Mouse (Mus musculus) kidney, embryonic 14.5 days (tissue): Measurements from ENCODE around the gene Vmn1r221. TPM values are rescaled to one million over a fixed set of nuclear protein-coding genes. Genes with fewer than 3 reads are reported as not detected.

ENCODE experiments used
- ATAC-seq: fragments of 200-750 bp; cut with Nextera tagmentation; 2 replicates; pipeline ENCODE4 v1.8.0; 2017; ENCODE audit warnings: moderate number of reproducible peaks, mild to moderate bottlenecking, moderate TSS enrichment, moderate library complexity; ENCODE audit not compliant: low FRiP score, low TSS enrichment
- H3K27ac ChIP-seq: fragments of 300-500 bp; sonication (generic); 2 replicates; pipeline ENCODE4 v1.5.1; 2014; ENCODE audit warnings: low read depth, mild to moderate bottlenecking, low read length, moderate library complexity, mixed read lengths
- H3K27me3 ChIP-seq: fragments of 300-500 bp; sonication (generic); 2 replicates; pipeline ENCODE4 v1.6.1; 2014; ENCODE audit warnings: mild to moderate bottlenecking, low read length; ENCODE audit not compliant: control insufficient read depth, insufficient read depth
- H3K36me3 ChIP-seq: fragments of 300-500 bp; sonication (generic); 2 replicates; pipeline ENCODE4 v1.6.1; 2014; ENCODE audit warnings: low read length, mixed read lengths; ENCODE audit not compliant: control insufficient read depth, insufficient read depth
- H3K4me1 ChIP-seq: fragments of 300-500 bp; sonication (generic); 2 replicates; pipeline ENCODE4 v1.6.1; 2014; ENCODE audit warnings: low read length, mixed read lengths; ENCODE audit not compliant: control insufficient read depth, insufficient read depth
- H3K4me2 ChIP-seq: fragments of 300-500 bp; sonication (generic); replicated peaks from 2 replicates; pipeline ENCODE4 v1.6.1; 2014; ENCODE audit warnings: low read depth, mild to moderate bottlenecking, low read length
- H3K4me3 ChIP-seq: fragments of 300-500 bp; sonication (generic); 2 replicates; pipeline ENCODE4 v1.5.1; 2014; ENCODE audit warnings: mild to moderate bottlenecking, low read length
- H3K9ac ChIP-seq: fragments of 300-500 bp; sonication (generic); 2 replicates; pipeline ENCODE4 v1.6.1; 2014; ENCODE audit warnings: low read depth, mild to moderate bottlenecking, low read length, moderate library complexity
- H3K9me3 ChIP-seq: fragments of 300-500 bp; sonication (generic); 2 replicates; pipeline ENCODE4 v1.6.1; 2016; ENCODE audit warnings: low read length; ENCODE audit not compliant: control insufficient read depth
- WGBS: fragments of 180-500 bp; shearing (Covaris S2); extraction: QIAGEN DNeasy Blood & Tissue Kit; methylation state at CpG from one replicate; pipeline ENCODE4 v1.1.7; 2014; 5-methylcytosine and 5-hydroxymethylcytosine counted together
- polyA plus RNA-seq: library from polyadenylated mRNA; unstranded; fragments of >200 nt; fragmentation: Nextera tagmentation; extraction: Ambion mirVana; gene quantifications from 2 replicates; pipeline ENCODE4 v1.2.1, GENCODE M21; 2014

Vmn1r221 gene
- polyA plus RNA-seq, 1 experiment from 2014 or later: not detected

- Histone ChIP-seq H3K4me2 (peak overlapping the region; percentile 48), H3K27ac (no peak overlapping the region), H3K9me3 (no peaks in the 10 kb centered on the region), H3K27me3 (no peaks in the 10 kb centered on the region), H3K4me3 (peak overlapping the region; percentile 34; the same call in 1 of the 2 replicates), H3K9ac (no peak overlapping the region), H3K36me3 (no peaks in the 10 kb centered on the region), H3K4me1 (0 out of 2 replicates have a peak, but pooled peaks cover 4% of the 10 kb centered on the region)
- peak; percentile 39; the same call in 1 of the 2 replicates for ATAC-seq
- 34% methylated on average over 11 of the region's 11 CpGs for WGBS
Observed at GRCm38 (mm10) chr13:23269681-23270080, 55.8 kb downstream of the Vmn1r221 start.

- H3K4me2 ChIP-seq: peak overlapping the region; percentile 48
- 2% methylated on average over 34 of the region's 34 CpGs for WGBS
- H3K27ac ChIP-seq: no peak overlapping the region
- no peaks in the 10 kb centered on the region for H3K9me3 ChIP-seq
- H3K36me3 ChIP-seq: no peaks in the 10 kb centered on the region
- 0 out of 2 replicates have a peak, but pooled peaks cover 4% of the 10 kb centered on the region for H3K4me1 ChIP-seq
- no peaks in the 10 kb centered on the region for H3K27me3 ChIP-seq
- ATAC-seq: peak; percentile 89
- 0 out of 2 replicates have a peak overlapping the region, but pooled peaks have one; percentile 14 for H3K9ac ChIP-seq
- H3K4me3 ChIP-seq: peak overlapping the region; percentile 34
Observed at GRCm38 (mm10) chr13:23270321-23271101, 56.6 kb downstream of the Vmn1r221 start.

Other genes with a start within 250 kb of the Vmn1r221 start
- gene Vmn1r213, start 206.5 kb upstream of the Vmn1r221 start, polyA plus RNA-seq: not detected in 2 replicates
- gene Vmn1r214, start 183.7 kb upstream of the Vmn1r221 start, polyA plus RNA-seq: not detected in 2 replicates
- not detected in 2 replicates for gene Vmn1r215, start 146.1 kb upstream of the Vmn1r221 start, polyA plus RNA-seq
- gene Vmn1r217, start 95.9 kb upstream of the Vmn1r221 start, polyA plus RNA-seq: not detected in 2 replicates
- gene Vmn1r218, start 81.0 kb upstream of the Vmn1r221 start, polyA plus RNA-seq: not detected in 2 replicates
- 0.03 TPM in 1 of 2 replicates, not detected in the other for gene Vmn1r219, start 54.8 kb upstream of the Vmn1r221 start, polyA plus RNA-seq
- gene Vmn1r220, start 26.2 kb upstream of the Vmn1r221 start, polyA plus RNA-seq: not detected in 2 replicates
- gene Vmn1r222, start 21.8 kb downstream of the Vmn1r221 start, polyA plus RNA-seq: not detected in 2 replicates
- gene Vmn1r223, start 33.0 kb downstream of the Vmn1r221 start, polyA plus RNA-seq: not detected in 2 replicates
- 43.9 and 55.5 TPM in 2 replicates for gene Zfp322a, start 155.1 kb downstream of the Vmn1r221 start, polyA plus RNA-seq
- gene Abt1, start 209.7 kb downstream of the Vmn1r221 start, polyA plus RNA-seq: 12.5 and 13.5 TPM in 2 replicates